Mouse (Mus musculus): ENCODE measurements around the gene Tnfrsf11a. TPM values are rescaled to one million over a fixed set of nuclear protein-coding genes. Genes with fewer than 3 reads are reported as not detected.
A peak's percentile ranks its signal among the peaks of the same experiment; 100 is the strongest.

Gene Tnfrsf11a
- polyA plus RNA-seq, 1 experiment from 2014 or later, result 0.46 TPM

DNA sequence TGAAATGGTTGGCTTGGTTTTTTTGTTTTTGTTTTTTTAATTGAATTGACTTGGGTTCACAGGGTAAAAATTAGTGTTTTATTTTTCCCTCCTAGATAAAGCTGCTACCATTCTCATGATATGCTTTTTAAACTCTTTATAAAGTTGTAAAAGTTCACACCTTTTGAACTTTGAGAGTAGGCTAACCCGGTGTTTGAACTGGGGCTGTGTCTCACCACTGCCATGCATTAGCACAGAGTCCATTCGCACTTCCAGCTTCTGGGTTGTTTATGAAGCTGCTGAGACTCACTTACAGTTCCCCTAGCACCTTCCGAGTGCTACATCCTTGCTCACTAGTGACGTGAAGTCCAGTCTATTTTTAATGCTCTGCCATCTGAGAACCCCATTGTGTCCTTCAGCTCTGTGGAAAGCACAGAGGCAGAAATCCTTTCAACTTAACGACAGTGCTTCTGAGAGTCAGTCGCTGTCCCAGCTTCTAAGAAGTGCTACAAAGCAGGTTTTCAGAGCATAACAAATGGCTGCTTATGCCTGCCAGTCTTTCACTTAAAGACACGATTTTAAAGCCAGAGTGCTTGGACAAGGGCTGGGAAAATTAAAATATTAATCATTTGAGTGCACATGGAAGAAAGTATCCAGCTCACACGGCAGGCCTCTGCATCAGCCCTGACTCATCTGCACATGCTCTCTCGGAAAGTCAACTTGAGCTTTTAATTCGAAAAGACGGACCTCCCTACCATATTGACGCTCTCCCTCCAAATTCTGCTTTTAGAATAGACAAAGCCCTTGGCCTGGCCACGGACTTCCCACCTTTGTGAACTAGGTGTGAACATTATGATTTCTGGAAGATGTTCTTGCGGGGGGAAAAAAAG lies 34.1 kb downstream of the Tnfrsf11a start:
- WGBS, result 53% methylated on average over 14 of the region's 14 CpGs
- ATAC-seq, result peak; percentile 13; the same call in 1 of the 2 replicates
- Histone ChIP-seq H3K27me3 (no peaks in the 10 kb centered on the region), H3K36me3 (ENCODE audit: poor library complexity, severe bottlenecking) (no peaks in the 10 kb centered on the region), H3K4me1 (no peaks in the 10 kb centered on the region), H3K9me3 (replicated peaks) (no peaks in the 10 kb centered on the region), H3K4me3 (no peak overlapping the region), H3K9ac (no peak overlapping the region), H3K4me2 (no peak overlapping the region), H3K27ac (no peak overlapping the region)

DNA sequence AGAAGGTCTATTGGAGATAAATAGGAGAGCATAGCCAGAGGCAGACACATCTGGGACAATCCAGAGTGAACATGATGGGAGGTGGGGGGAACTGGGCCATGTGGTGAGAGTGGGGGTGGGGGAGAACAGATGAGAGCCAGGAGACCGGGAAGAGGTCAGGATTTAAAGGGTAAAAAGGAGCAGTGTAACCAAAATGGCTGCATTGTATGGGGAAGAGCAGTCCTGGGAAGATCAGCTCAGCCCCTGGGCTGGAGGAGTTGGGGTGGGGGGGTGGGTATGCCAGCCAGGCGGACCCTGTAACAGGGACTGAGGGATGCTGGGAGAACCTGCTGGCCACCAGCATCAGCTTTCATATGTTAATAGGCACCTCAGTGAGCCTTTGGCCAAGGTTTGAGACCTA lies 34.8 kb downstream of the Tnfrsf11a start:
- H3K9me3 ChIP-seq (replicated peaks), result no peaks in the 10 kb centered on the region
- no peak for ATAC-seq

DNA sequence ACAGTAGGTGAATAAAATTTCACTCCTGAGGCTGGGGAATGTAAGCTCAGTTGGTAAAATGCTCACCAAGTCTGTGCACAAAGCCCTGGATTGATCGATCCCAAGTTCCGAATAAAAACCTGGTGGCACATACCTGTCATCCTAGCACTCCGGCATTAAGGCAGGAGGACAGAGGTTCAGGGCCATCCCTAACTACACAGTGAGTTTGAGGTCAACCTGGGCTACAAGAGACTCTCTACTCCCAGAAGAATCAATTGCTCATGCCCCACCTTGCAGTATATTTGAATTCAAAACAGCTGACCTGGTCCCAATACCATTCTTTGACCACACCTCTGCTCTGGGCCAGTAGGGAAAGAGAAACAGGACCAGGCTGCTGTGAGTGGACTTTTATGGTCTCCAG lies 35.2 kb downstream of the Tnfrsf11a start:
- no peak for ATAC-seq
- 88% methylated on average over 3 of the region's 3 CpGs for WGBS
- Histone ChIP-seq H3K9ac (no peak overlapping the region), H3K4me1 (no peaks in the 10 kb centered on the region), H3K9me3 (replicated peaks) (no peaks in the 10 kb centered on the region), H3K36me3 (ENCODE audit: poor library complexity, severe bottlenecking) (no peaks in the 10 kb centered on the region), H3K27ac (no peak overlapping the region), H3K4me3 (no peak overlapping the region), H3K27me3 (no peaks in the 10 kb centered on the region), H3K4me2 (no peak overlapping the region)

More for the DNA sequence above, 34.8 kb downstream of the Tnfrsf11a start:
- Histone ChIP-seq H3K27me3 (no peaks in the 10 kb centered on the region), H3K4me3 (no peak overlapping the region), H3K36me3 (ENCODE audit: poor library complexity, severe bottlenecking) (no peaks in the 10 kb centered on the region), H3K27ac (no peak overlapping the region), H3K4me1 (no peaks in the 10 kb centered on the region), H3K4me2 (no peak overlapping the region), H3K9ac (no peak overlapping the region)
- WGBS, result 44% methylated on average over 2 of the region's 2 CpGs

DNA sequence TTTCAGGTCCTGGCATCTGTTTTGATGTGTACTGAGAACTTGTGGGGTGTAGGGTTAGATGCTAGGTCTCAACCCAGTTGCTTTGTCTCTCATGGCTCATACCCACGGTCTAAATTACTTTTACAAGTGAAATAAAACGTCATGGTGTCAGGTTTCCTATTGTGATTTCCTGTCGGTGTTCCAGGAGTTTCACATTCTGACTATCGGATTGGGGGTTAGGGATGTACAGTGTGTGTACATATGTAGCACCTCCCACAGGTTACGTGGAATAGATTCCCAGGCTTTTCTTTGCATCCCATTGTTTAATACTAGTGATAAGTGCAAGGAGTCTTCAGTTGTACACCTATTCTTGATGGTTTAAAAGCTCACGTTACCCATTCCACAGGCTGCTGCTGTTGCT lies 38.5 kb downstream of the Tnfrsf11a start:
- H3K9me3 ChIP-seq (replicated peaks), result no peaks in the 10 kb centered on the region
- no peak overlapping the region for H3K4me2 ChIP-seq
- H3K27me3 ChIP-seq, result no peaks in the 10 kb centered on the region
- WGBS, result 53% methylated on average over 6 of the region's 6 CpGs
- no peak for ATAC-seq
- H3K4me1 ChIP-seq, result no peaks in the 10 kb centered on the region
- no peak overlapping the region for H3K9ac ChIP-seq
- no peaks in the 10 kb centered on the region for H3K36me3 ChIP-seq (ENCODE audit: poor library complexity, severe bottlenecking)
- H3K27ac ChIP-seq, result no peak overlapping the region
- H3K4me3 ChIP-seq, result no peak overlapping the region

DNA sequence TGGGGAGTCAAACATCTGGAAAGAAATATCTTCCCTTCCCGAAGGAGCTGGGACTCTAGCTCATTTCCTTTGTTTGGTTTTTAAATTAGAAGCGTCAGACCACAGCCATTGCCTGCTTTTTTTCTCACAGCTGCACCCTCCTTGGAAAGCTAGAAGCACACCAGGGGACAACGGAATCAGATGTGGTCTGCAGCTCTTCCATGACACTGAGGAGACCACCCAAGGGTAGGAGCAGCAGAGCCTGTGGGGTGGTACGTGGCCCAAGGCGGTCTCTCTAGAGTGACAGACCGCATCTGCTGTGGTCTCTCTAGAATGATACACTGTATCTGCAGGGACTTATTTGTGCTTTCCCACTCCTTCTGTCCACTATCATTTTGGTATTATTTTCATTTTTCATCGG lies 39.2 kb downstream of the Tnfrsf11a start:
- Histone ChIP-seq H3K36me3 (ENCODE audit: poor library complexity, severe bottlenecking) (no peaks in the 10 kb centered on the region), H3K4me1 (no peaks in the 10 kb centered on the region), H3K27me3 (no peaks in the 10 kb centered on the region), H3K27ac (no peak overlapping the region), H3K9ac (no peak overlapping the region), H3K4me3 (no peak overlapping the region), H3K4me2 (no peak overlapping the region), H3K9me3 (replicated peaks) (no peaks in the 10 kb centered on the region)
- ATAC-seq, result no peak
- 81% methylated on average over 7 of the region's 7 CpGs for WGBS

DNA sequence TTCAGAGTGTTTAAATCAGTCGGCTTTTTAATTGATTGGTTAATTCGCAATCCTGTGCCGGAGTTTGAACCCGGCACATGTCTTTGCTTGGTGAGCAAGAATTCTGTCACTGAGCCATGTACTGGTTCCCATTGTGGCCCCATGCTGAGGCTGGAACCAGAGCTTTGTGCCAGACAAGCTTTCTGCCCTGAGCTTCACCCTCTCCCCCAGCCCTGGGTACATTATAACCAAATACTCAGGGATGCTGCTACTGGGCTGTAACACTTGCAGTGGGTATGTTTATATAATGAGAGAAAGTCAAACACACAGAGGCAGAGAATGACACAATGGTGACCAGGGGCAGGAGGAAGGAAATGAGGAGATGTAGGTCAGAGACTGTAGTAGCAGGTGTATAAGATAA lies 43.8 kb downstream of the Tnfrsf11a start:
- Histone ChIP-seq H3K36me3 (ENCODE audit: poor library complexity, severe bottlenecking) (no peaks in the 10 kb centered on the region), H3K4me3 (no peak overlapping the region), H3K9me3 (replicated peaks) (no peaks in the 10 kb centered on the region), H3K27ac (no peak overlapping the region), H3K27me3 (no peaks in the 10 kb centered on the region), H3K9ac (no peak overlapping the region), H3K4me2 (no peak overlapping the region), H3K4me1 (no peaks in the 10 kb centered on the region)
- no peak for ATAC-seq
- 96% methylated on average over 4 of the region's 4 CpGs for WGBS

DNA sequence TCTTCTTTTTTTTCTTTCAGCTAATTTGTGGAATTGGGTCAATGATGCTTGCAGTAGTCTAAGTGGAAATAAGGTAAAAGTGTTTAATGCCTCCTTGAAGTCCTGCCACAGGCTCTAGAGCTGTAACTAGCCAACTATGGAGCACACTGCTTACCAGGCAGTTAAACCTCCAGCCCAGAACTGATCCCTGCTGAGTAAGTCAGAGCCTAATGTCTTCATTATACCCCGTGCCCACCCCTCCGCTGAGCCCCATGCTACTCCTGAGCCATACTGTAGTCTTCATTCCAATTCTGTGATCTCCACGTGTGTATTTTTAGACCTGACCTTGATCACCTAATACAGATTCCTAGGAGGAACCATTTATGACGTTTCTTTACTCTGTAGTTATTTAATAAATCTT lies 44.5 kb downstream of the Tnfrsf11a start:
- no peak overlapping the region for H3K4me3 ChIP-seq
- 77% methylated on average over 4 of the region's 4 CpGs for WGBS
- no peaks in the 10 kb centered on the region for H3K4me1 ChIP-seq

DNA sequence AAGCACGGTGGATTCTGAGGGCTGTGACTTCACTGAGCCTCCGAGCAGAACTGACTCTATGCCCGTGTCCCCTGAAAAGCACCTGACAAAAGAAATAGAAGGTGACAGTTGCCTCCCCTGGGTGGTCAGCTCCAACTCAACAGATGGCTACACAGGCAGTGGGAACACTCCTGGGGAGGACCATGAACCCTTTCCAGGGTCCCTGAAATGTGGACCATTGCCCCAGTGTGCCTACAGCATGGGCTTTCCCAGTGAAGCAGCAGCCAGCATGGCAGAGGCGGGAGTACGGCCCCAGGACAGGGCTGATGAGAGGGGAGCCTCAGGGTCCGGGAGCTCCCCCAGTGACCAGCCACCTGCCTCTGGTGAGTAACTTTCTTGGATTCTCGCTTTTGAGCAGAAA lies 46.9 kb downstream of the Tnfrsf11a start:
- no peak overlapping the region for H3K4me2 ChIP-seq
- no peak overlapping the region for H3K4me3 ChIP-seq
- no peak overlapping the region for H3K9ac ChIP-seq
- no peaks in the 10 kb centered on the region for H3K4me1 ChIP-seq
- no peaks in the 10 kb centered on the region for H3K9me3 ChIP-seq (replicated peaks)
- H3K27ac ChIP-seq, result no peak overlapping the region
- H3K36me3 ChIP-seq (ENCODE audit: poor library complexity, severe bottlenecking), result no peaks in the 10 kb centered on the region
- no peaks in the 10 kb centered on the region for H3K27me3 ChIP-seq
- WGBS, result 88% methylated on average over 7 of the region's 7 CpGs
- no peak for ATAC-seq

More for the DNA sequence above, 44.5 kb downstream of the Tnfrsf11a start:
- H3K9ac ChIP-seq, result no peak overlapping the region
- H3K27me3 ChIP-seq, result no peaks in the 10 kb centered on the region
- no peak for ATAC-seq
- H3K27ac ChIP-seq, result no peak overlapping the region
- no peaks in the 10 kb centered on the region for H3K9me3 ChIP-seq (replicated peaks)
- no peak overlapping the region for H3K4me2 ChIP-seq
- no peaks in the 10 kb centered on the region for H3K36me3 ChIP-seq (ENCODE audit: poor library complexity, severe bottlenecking)

DNA sequence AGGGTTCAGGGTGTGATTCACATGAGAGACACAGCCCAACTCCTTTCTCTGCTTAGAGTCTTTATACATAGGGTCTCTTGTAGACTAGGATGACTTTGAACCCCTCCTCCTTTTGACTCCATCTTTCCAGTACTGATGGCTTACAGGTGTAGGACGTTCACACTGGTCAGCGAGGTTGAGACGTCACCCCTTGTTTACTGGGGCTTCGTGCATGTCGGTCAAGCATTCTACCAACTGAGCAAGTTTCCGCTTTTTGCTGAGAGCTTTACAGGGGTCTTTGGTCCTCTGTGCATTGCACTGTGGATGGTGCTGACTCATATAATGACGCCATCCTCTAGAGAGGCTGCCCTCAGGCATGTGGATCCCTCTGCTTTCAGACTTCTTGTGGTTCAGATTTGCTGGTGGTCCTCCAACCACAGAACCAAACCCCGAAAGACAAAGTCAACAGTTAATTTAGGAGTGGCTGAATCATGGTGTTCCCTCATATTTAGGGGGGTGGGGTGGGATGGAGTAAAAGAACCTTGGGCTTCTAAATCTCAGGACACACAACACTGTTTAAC lies 47.3 kb downstream of the Tnfrsf11a start:
- no peak for ATAC-seq
- Histone ChIP-seq H3K36me3 (ENCODE audit: poor library complexity, severe bottlenecking) (no peaks in the 10 kb centered on the region), H3K9ac (no peak overlapping the region), H3K27me3 (no peaks in the 10 kb centered on the region), H3K27ac (no peak overlapping the region), H3K4me1 (no peaks in the 10 kb centered on the region), H3K9me3 (replicated peaks) (no peaks in the 10 kb centered on the region), H3K4me2 (no peak overlapping the region), H3K4me3 (no peak overlapping the region)
- 94% methylated on average over 8 of the region's 8 CpGs for WGBS

DNA sequence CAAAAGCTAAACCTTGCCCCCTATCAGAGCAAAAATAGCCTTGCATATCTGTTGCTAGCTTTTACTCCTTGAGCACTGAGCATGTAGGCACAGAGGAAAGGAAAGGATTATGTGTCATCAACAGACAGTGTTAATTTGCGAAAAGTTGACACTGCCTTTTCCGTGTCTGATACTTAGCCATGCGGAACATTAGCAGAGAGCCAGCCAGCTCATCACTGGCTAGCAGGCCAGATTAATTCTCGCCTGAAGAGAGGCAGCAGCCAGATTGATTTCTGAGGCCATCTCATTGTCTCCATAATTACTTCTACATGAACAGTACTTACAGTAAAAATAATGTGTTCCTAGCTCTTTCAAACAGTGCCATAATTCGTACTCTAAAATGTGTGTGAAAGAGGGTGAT lies 48.7 kb downstream of the Tnfrsf11a start:
- H3K4me3 ChIP-seq, result no peak overlapping the region
- H3K4me1 ChIP-seq, result no peaks in the 10 kb centered on the region
- 61% methylated on average over 5 of the region's 5 CpGs for WGBS
- no peak overlapping the region for H3K9ac ChIP-seq
- H3K27me3 ChIP-seq, result no peaks in the 10 kb centered on the region
- H3K9me3 ChIP-seq (replicated peaks), result no peaks in the 10 kb centered on the region
- ATAC-seq, result peak; percentile 38; the same call in 1 of the 2 replicates
- H3K27ac ChIP-seq, result no peak overlapping the region
- H3K36me3 ChIP-seq (ENCODE audit: poor library complexity, severe bottlenecking), result no peaks in the 10 kb centered on the region
- no peak overlapping the region for H3K4me2 ChIP-seq

DNA sequence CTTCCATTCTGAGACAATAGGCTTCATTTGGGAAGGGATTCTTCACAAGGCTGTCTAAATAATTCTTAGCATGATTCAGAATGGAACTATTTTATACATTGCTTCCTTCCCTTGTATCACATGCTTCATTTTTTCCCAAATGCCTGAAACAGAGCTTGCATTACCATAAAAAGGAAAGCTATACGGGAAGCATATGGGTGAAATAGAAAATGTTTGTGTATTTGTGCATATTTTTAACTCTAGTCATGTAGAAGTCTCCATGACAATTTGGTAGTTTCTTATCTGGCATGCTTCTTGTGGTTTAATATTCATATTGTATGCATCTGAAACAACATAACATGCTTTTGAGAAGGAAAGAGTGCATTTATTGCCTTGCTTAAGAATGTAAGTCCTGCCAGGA lies 52.3 kb downstream of the Tnfrsf11a start:
- no peak overlapping the region for H3K4me3 ChIP-seq
- no peak overlapping the region for H3K4me2 ChIP-seq
- H3K9me3 ChIP-seq (replicated peaks), result no peaks in the 10 kb centered on the region
- H3K27ac ChIP-seq, result no peak overlapping the region
- no peak overlapping the region for H3K9ac ChIP-seq
- no peaks in the 10 kb centered on the region for H3K36me3 ChIP-seq (ENCODE audit: poor library complexity, severe bottlenecking)
- no peaks in the 10 kb centered on the region for H3K27me3 ChIP-seq
- WGBS, result 90% methylated on average over 1 of the region's 1 CpGs
- no peak for ATAC-seq
- H3K4me1 ChIP-seq, result no peaks in the 10 kb centered on the region

DNA sequence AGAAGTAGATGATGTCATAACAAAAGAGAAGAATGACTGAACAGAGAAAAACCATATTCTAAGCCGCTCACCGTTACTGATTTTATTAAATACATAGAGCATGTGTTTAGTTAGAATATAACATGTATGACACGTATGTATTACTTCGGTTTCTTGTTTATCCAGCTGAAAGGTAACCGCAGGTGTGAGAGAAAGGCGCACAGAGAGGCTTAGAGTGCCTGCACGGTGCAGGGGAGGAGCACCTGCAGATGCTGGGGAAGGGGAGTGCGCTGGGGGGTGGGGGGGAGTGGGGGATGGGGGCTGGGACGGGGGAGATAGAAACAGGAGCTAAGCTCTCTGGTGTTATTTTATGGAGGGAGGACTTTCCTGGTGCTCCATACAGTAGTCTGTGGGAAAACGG lies 62.4 kb downstream of the Tnfrsf11a start:
- H3K4me2 ChIP-seq, result peak overlapping the region; percentile 66
- H3K27me3 ChIP-seq, result 0 out of 2 replicates have a peak, but pooled peaks cover 3% of the 10 kb centered on the region
- H3K9ac ChIP-seq, result 0 out of 2 replicates have a peak overlapping the region, but pooled peaks have one; percentile 53
- peaks cover 17% of the 10 kb centered on the region for H3K4me1 ChIP-seq
- H3K9me3 ChIP-seq (replicated peaks), result no peaks in the 10 kb centered on the region
- peak overlapping the region; percentile 36 for H3K4me3 ChIP-seq
- H3K27ac ChIP-seq, result no peak overlapping the region
- H3K36me3 ChIP-seq (ENCODE audit: poor library complexity, severe bottlenecking), result no peaks in the 10 kb centered on the region
- WGBS, result 14% methylated on average over 10 of the region's 10 CpGs
- peak; percentile 68 for ATAC-seq

Measured in forebrain, embryonic 13.5 days (tissue).